Mouse (Mus musculus) MEL (cell line): ENCODE measurements around the gene Slc37a4. TPM values are rescaled to one million over a fixed set of nuclear protein-coding genes. Genes with fewer than 3 reads are reported as not detected.

ENCODE experiments used
- DNase-seq: peaks from one replicate; pipeline ENCODE4 v3.0.0; 2011; ENCODE audit warnings: low read depth, low spot score
- H3K27ac ChIP-seq: 2 replicates; pipeline ENCODE4 v1.5.1; 2012; ENCODE audit warnings: low read depth, mild to moderate bottlenecking, control low read depth, low read length, moderate library complexity; ENCODE audit not compliant: control insufficient read depth
- H3K27me3 ChIP-seq, 2 experiments: fragments of 150-350 bp in 1 of 2; sonication (generic) in 1 of 2; 2 replicates each; pipeline ENCODE4 v1.6.1; 2012; ENCODE audit warnings: low read length in 2 of 2, mild to moderate bottlenecking in 2 of 2, improper control_type of control experiment in 1 of 2, moderate library complexity in 1 of 2; ENCODE audit not compliant: insufficient read depth in 2 of 2, control insufficient read depth in 1 of 2
- H3K36me3 ChIP-seq, 2 experiments: 2 replicates each; pipeline ENCODE4 v1.6.1; 2012 to 2014; ENCODE audit warnings: low read length in 2 of 2, improper control_type of control experiment in 1 of 2, inconsistent platforms in 1 of 2, mild to moderate bottlenecking in 1 of 2; ENCODE audit not compliant: insufficient read depth in 2 of 2, control insufficient read depth in 1 of 2
- H3K4me1 ChIP-seq, 2 experiments: fragments of 150-350 bp in 1 of 2; sonication (generic) in 1 of 2; 2 replicates each; pipeline ENCODE4 v1.6.1; 2012; ENCODE audit warnings: low read length in 2 of 2, improper control_type of control experiment in 1 of 2, mild to moderate bottlenecking in 1 of 2; ENCODE audit not compliant: insufficient read depth in 2 of 2, control insufficient read depth in 1 of 2
- H3K4me3 ChIP-seq, 2 experiments: fragments of 150-350 bp in 1 of 2; sonication (generic) in 1 of 2; 2 replicates each; pipeline ENCODE4 v1.5.1; 2012; ENCODE audit warnings: low read depth in 2 of 2, low read length in 2 of 2, mild to moderate bottlenecking in 2 of 2, moderate library complexity in 2 of 2, control low read depth in 1 of 2, improper control_type of control experiment in 1 of 2; ENCODE audit not compliant: control insufficient read depth in 1 of 2, insufficient read depth in 1 of 2
- H3K79me2 ChIP-seq: 2 replicates; pipeline ENCODE4 v1.6.1; 2012; ENCODE audit warnings: mild to moderate bottlenecking, low read length, moderate library complexity; ENCODE audit not compliant: control insufficient read depth, poor library complexity, insufficient read depth
- H3K9ac ChIP-seq: 2 replicates; pipeline ENCODE4 v1.6.1; 2012; ENCODE audit warnings: low read depth, mild to moderate bottlenecking, control low read depth, low read length, moderate library complexity; ENCODE audit not compliant: control insufficient read depth, poor library complexity, severe bottlenecking
- H3K9me3 ChIP-seq: fragments of 150-350 bp; sonication (generic); replicated peaks from 2 replicates; pipeline ENCODE4 v1.6.1; 2012; ENCODE audit warnings: mild to moderate bottlenecking, low read length, improper control_type of control experiment, moderate library complexity; ENCODE audit not compliant: insufficient read depth
- CHD1 ChIP-seq: IDR thresholded peaks from 2 replicates; pipeline ENCODE4 v1.6.1; 2012; ENCODE audit warnings: low read depth, mild to moderate bottlenecking, inconsistent platforms, low read length, improper control_type of control experiment
- CHD2 ChIP-seq: IDR thresholded peaks from 2 replicates; pipeline ENCODE4 v1.6.1; 2011; ENCODE audit warnings: low read length, improper control_type of control experiment
- CTCF ChIP-seq, 3 experiments: IDR thresholded peaks in 2 of 3; conservative IDR thresholded peaks in 1 of 3; 2 replicates each; pipeline ENCODE4 v1.5.1; 2011 to 2012; ENCODE audit warnings: low read length in 3 of 3, low read depth in 2 of 3, mild to moderate bottlenecking in 2 of 3, improper control_type of control experiment in 1 of 3, inconsistent platforms in 1 of 3, mixed read lengths in 1 of 3, moderate library complexity in 1 of 3; ENCODE audit not compliant: control insufficient read depth in 1 of 3, insufficient read depth in 1 of 3, poor library complexity in 1 of 3, severe bottlenecking in 1 of 3
- E2F4 ChIP-seq: IDR thresholded peaks from 2 replicates; pipeline ENCODE4 v1.6.1; 2011; ENCODE audit warnings: low read depth, low read length, improper control_type of control experiment, borderline replicate concordance
- ELF1 ChIP-seq: IDR thresholded peaks from 2 replicates; pipeline ENCODE4 v1.6.1; 2014; ENCODE audit warnings: low read depth, mild to moderate bottlenecking, inconsistent platforms, low read length, improper control_type of control experiment, moderate library complexity
- EP300 ChIP-seq, 2 experiments: IDR thresholded peaks; 2 replicates each; pipeline ENCODE4 v1.6.1; 2011; ENCODE audit warnings: improper control_type of control experiment in 2 of 2, low read length in 2 of 2, low read depth in 1 of 2, mild to moderate bottlenecking in 1 of 2
- ETS1 ChIP-seq: IDR thresholded peaks from 2 replicates; pipeline ENCODE4 v1.6.1; 2012; ENCODE audit warnings: low read depth, mild to moderate bottlenecking, inconsistent platforms, low read length, improper control_type of control experiment, moderate library complexity
- GABPA ChIP-seq: IDR thresholded peaks from 2 replicates; pipeline ENCODE4 v1.6.1; 2012; ENCODE audit warnings: low read depth, mild to moderate bottlenecking, inconsistent platforms, low read length, improper control_type of control experiment, moderate library complexity
- HCFC1 ChIP-seq: IDR thresholded peaks from 2 replicates; pipeline ENCODE4 v1.6.1; 2012; ENCODE audit warnings: low read depth, mild to moderate bottlenecking, inconsistent platforms, low read length, improper control_type of control experiment, moderate library complexity
- JUND ChIP-seq: IDR thresholded peaks from 2 replicates; pipeline ENCODE4 v1.6.1; 2011; ENCODE audit warnings: low read depth, mild to moderate bottlenecking, improper control_type of control experiment, low read length
- KAT2A ChIP-seq: conservative IDR thresholded peaks from 2 replicates; pipeline ENCODE4 v1.6.1; 2012; ENCODE audit warnings: low read depth, low read length, improper control_type of control experiment, inconsistent platforms
- MAFK ChIP-seq: IDR thresholded peaks from 2 replicates; pipeline ENCODE4 v1.6.1; 2011; ENCODE audit warnings: low read depth, mild to moderate bottlenecking, low read length, improper control_type of control experiment, borderline replicate concordance
- MAX ChIP-seq: IDR thresholded peaks from 2 replicates; pipeline ENCODE4 v1.6.1; 2011; ENCODE audit warnings: low read length, improper control_type of control experiment
- MAZ ChIP-seq: IDR thresholded peaks from 2 replicates; pipeline ENCODE4 v1.6.1; 2012; ENCODE audit warnings: low read depth, mild to moderate bottlenecking, inconsistent platforms, low read length, improper control_type of control experiment
- MEF2A ChIP-seq: IDR thresholded peaks from 2 replicates; pipeline ENCODE4 v1.6.1; 2014; ENCODE audit warnings: low read depth, mild to moderate bottlenecking, inconsistent platforms, low read length, improper control_type of control experiment; ENCODE audit not compliant: poor library complexity, insufficient replicate concordance, severe bottlenecking; ENCODE audit errors: extremely low read depth
- MXI1 ChIP-seq: IDR thresholded peaks from 2 replicates; pipeline ENCODE4 v1.6.1; 2011; ENCODE audit warnings: mild to moderate bottlenecking, low read depth, low read length, improper control_type of control experiment
- MYB ChIP-seq: IDR thresholded peaks from 2 replicates; pipeline ENCODE4 v1.6.1; 2011; ENCODE audit warnings: mild to moderate bottlenecking, low read depth, low read length, improper control_type of control experiment
- MYC ChIP-seq: IDR thresholded peaks from 2 replicates; pipeline ENCODE4 v1.6.1; 2011; ENCODE audit warnings: low read depth, mild to moderate bottlenecking, low read length, improper control_type of control experiment, moderate library complexity
- NELFE ChIP-seq: IDR thresholded peaks from 2 replicates; pipeline ENCODE4 v1.6.1; 2011; ENCODE audit warnings: low read depth, low read length, improper control_type of control experiment
- POLR2A ChIP-seq, 2 experiments: IDR thresholded peaks; 2 replicates each; pipeline ENCODE4 v1.6.1; 2011 to 2012; ENCODE audit warnings: low read length in 2 of 2, mild to moderate bottlenecking in 2 of 2, control low read depth in 1 of 2, improper control_type of control experiment in 1 of 2, low read depth in 1 of 2, moderate library complexity in 1 of 2; ENCODE audit not compliant: control insufficient read depth in 1 of 2, insufficient read depth in 1 of 2, poor library complexity in 1 of 2
- POLR2AphosphoS2 ChIP-seq: IDR thresholded peaks from 2 replicates; pipeline ENCODE4 v1.6.1; 2011; ENCODE audit warnings: low read length, improper control_type of control experiment
- POLR2AphosphoS5 ChIP-seq: IDR thresholded peaks from 2 replicates; pipeline ENCODE4 v1.6.1; 2012; ENCODE audit warnings: low read depth, borderline replicate concordance, mild to moderate bottlenecking, inconsistent platforms, low read length, moderate library complexity, mixed read lengths
- RAD21 ChIP-seq: IDR thresholded peaks from 2 replicates; pipeline ENCODE4 v1.6.1; 2011; ENCODE audit warnings: mild to moderate bottlenecking, low read depth, low read length, improper control_type of control experiment
- RCOR1 ChIP-seq: IDR thresholded peaks from 2 replicates; pipeline ENCODE4 v1.6.1; 2012; ENCODE audit warnings: low read depth, mild to moderate bottlenecking, inconsistent platforms, low read length, improper control_type of control experiment
- SIN3A ChIP-seq: IDR thresholded peaks from 2 replicates; pipeline ENCODE4 v1.6.1; 2012; ENCODE audit warnings: low read length, improper control_type of control experiment, inconsistent platforms
- SMC3 ChIP-seq: IDR thresholded peaks from 2 replicates; pipeline ENCODE4 v1.6.1; 2011; ENCODE audit warnings: low read depth, low read length, improper control_type of control experiment
- TAL1 ChIP-seq: IDR thresholded peaks from 2 replicates; pipeline ENCODE4 v1.6.1; 2012; ENCODE audit warnings: mild to moderate bottlenecking, inconsistent platforms, low read length, moderate library complexity, mixed read lengths
- TBP ChIP-seq: IDR thresholded peaks from 2 replicates; pipeline ENCODE4 v1.8.0; 2011; ENCODE audit warnings: low read depth, low read length, improper control_type of control experiment
- TCF12 ChIP-seq: IDR thresholded peaks from 2 replicates; pipeline ENCODE4 v1.6.1; 2014; ENCODE audit warnings: low read depth, mild to moderate bottlenecking, inconsistent platforms, low read length, improper control_type of control experiment, moderate library complexity
- UBTF ChIP-seq: IDR thresholded peaks from 2 replicates; pipeline ENCODE4 v1.6.1; 2012; ENCODE audit warnings: low read depth, mild to moderate bottlenecking, inconsistent platforms, low read length, improper control_type of control experiment, moderate library complexity, borderline replicate concordance; ENCODE audit not compliant: insufficient read depth
- USF1 ChIP-seq: IDR thresholded peaks from 2 replicates; pipeline ENCODE4 v1.6.1; 2014; ENCODE audit warnings: low read depth, mild to moderate bottlenecking, inconsistent platforms, low read length, improper control_type of control experiment, moderate library complexity
- USF2 ChIP-seq, 2 experiments: IDR thresholded peaks; 2 replicates each; pipeline ENCODE4 v1.6.1; 2011 to 2012; ENCODE audit warnings: improper control_type of control experiment in 2 of 2, low read length in 2 of 2, borderline replicate concordance in 1 of 2, inconsistent platforms in 1 of 2, low read depth in 1 of 2, mild to moderate bottlenecking in 1 of 2; ENCODE audit not compliant: insufficient read depth in 1 of 2
- ZC3H11A ChIP-seq: IDR thresholded peaks from 2 replicates; pipeline ENCODE4 v1.6.1; 2012; ENCODE audit warnings: low read depth, mild to moderate bottlenecking, inconsistent platforms, low read length, improper control_type of control experiment
- ZKSCAN1 ChIP-seq: IDR thresholded peaks from 2 replicates; pipeline ENCODE4 v1.6.1; 2012; ENCODE audit warnings: low read depth, mild to moderate bottlenecking, inconsistent platforms, low read length, improper control_type of control experiment, moderate library complexity
- ZMIZ1 ChIP-seq: IDR thresholded peaks from 2 replicates; pipeline ENCODE4 v1.6.1; 2012; ENCODE audit warnings: low read depth, mild to moderate bottlenecking, inconsistent platforms, low read length, improper control_type of control experiment, moderate library complexity
- ZNF384 ChIP-seq: IDR thresholded peaks from 2 replicates; pipeline ENCODE4 v1.6.1; 2012; ENCODE audit warnings: low read depth, mild to moderate bottlenecking, inconsistent platforms, low read length, improper control_type of control experiment
- polyA plus RNA-seq, 2 experiments: library from polyadenylated mRNA; stranded (reverse) in 1 of 2; unstranded in 1 of 2; fragments of >175 nt in 1 of 2; fragments of >200 nt in 1 of 2; gene quantifications; 2 replicates each; pipeline versions ENCODE4 v1.2.1 to v1.2.4; 2012; ENCODE audit warnings: low replicate concordance in 2 of 2, low read depth in 1 of 2; ENCODE audit not compliant: insufficient read length in 2 of 2, insufficient read depth in 1 of 2, missing spikeins in 1 of 2
- total RNA-seq: library from RNA; depleted of rRNA; stranded (reverse); fragments of 300-350 nt; gene quantifications from 2 replicates; pipeline ENCODE4 v1.2.3, GENCODE M21; 2012

Slc37a4 gene
- total and polyA plus RNA-seq, 3 experiments = 29.0 to 35.3 TPM; not detected in 1

- Histone ChIP-seq H3K36me3 (peaks cover 0 to 5% of the 10 kb centered on the region in 2 experiments; a peak in 2 of 4 replicates), H3K9ac (peak within 1 kb of the TSS; percentile 78), H3K9me3 (no peaks in the 10 kb centered on the region), H3K27me3 (no peaks in the 10 kb centered on the region), H3K79me2 (peaks cover 12% of the 10 kb centered on the region), H3K27ac (peak within 1 kb of the TSS; percentile 86), H3K4me3 (peak within 1 kb of the TSS; percentile 77 to 82), H3K4me1 (peaks cover 0 to 2% of the 10 kb centered on the region in 2 experiments; a peak in 1 of 4 replicates)
- DNase-seq = peak; percentile 99
- TF ChIP-seq POLR2AphosphoS5 (0 out of 2 replicates have a peak, but pooled peaks have one; percentile 65), POLR2A (IDR thresholded peaks at IDR 0.05; ENCODE audit: control insufficient read depth in 1 of 2, insufficient read depth in 1 of 2, low read depth in 1 of 2, low read length in 2 of 2, poor library complexity in 1 of 2) (peak; percentile 59 to 95), RCOR1 (no peak), E2F4 (no peak), JUND (no peak), ZMIZ1 (peak; percentile 83; the same call in 1 of the 2 replicates), UBTF (no peak), MYC (peak; percentile 74; the same call in 1 of the 2 replicates), CHD2 (no peak), ETS1 (peak; percentile 70; the same call in 1 of the 2 replicates), ZC3H11A (no peak), MYB (no peak), POLR2AphosphoS2 (peak; percentile 73; the same call in 1 of the 2 replicates), MAFK (no peak), CTCF (IDR thresholded peaks at IDR 0.05 in 2 of 3, conservative IDR thresholded peaks at IDR 0.05 in 1 of 3; ENCODE audit: control insufficient read depth in 1 of 3, insufficient read depth in 1 of 3, low read depth in 2 of 3, low read length in 3 of 3, poor library complexity in 1 of 3, severe bottlenecking in 1 of 3) (no peak), TBP (peak; percentile 83), RAD21 (no peak), EP300 (IDR thresholded peaks at IDR 0.05; ENCODE audit: low read depth in 1 of 2, low read length in 2 of 2) (no peak), ZKSCAN1 (no peak), GABPA (no peak), SIN3A (peak; percentile 99), NELFE (peak; percentile 83), ELF1 (peak; percentile 87), CHD1 (no peak), KAT2A (no peak; the same call in 1 of the 2 replicates), HCFC1 (peak; percentile 91), MEF2A (no peak), MAX (peak; percentile 94), TCF12 (peak; percentile 35; the same call in 1 of the 2 replicates), TAL1 (no peak), USF2 (IDR thresholded peaks at IDR 0.05; ENCODE audit: borderline replicate concordance in 1 of 2, insufficient read depth in 1 of 2, low read depth in 1 of 2, low read length in 2 of 2) (peak; percentile 98 to 99), MAZ (peak; percentile 93), ZNF384 (no peak), USF1 (peak; percentile 99), SMC3 (no peak), MXI1 (peak; percentile 90)
Measured at GRCm38 (mm10) chr9:44361190-44361917, 35.3 kb upstream of the Slc37a4 start, which contains the start of gene Vps11. Gene Vps11 (minus strand): TSS chr9:44361670.
